Mouse (Mus musculus): Measurements from ENCODE around the gene Sp7. TPM values are rescaled to one million over a fixed set of nuclear protein-coding genes. Genes with fewer than 3 reads are reported as not detected.
"Not testable (repeated sequence)": the region's sequence is repeated elsewhere in the genome, so short reads cannot be mapped to it uniquely, and the experiment has no call there.

Sp7 gene
- polyA plus RNA-seq, 1 experiment from 2014 or later = 1.9 TPM

GRCm38 (mm10) chr15:102355134-102355870, 11.7 kb downstream of the Sp7 start:
- Histone ChIP-seq H3K27me3 (peaks cover 40% of the 10 kb centered on the region), H3K27ac (peak overlapping the region; percentile 82)
- WGBS = under 1% methylated on average over 46 of the region's 49 CpGs

GRCm38 (mm10) chr15:102353986-102354385, 13.0 kb downstream of the Sp7 start:
- H3K27ac ChIP-seq = no peak overlapping the region
- no peak for ATAC-seq (ENCODE audit: low FRiP score)
- H3K4me3 ChIP-seq = no peak overlapping the region
- no peaks in the 10 kb centered on the region for H3K9me3 ChIP-seq (replicated peaks)
- peaks cover 51% of the 10 kb centered on the region for H3K4me1 ChIP-seq
- H3K27me3 ChIP-seq = peaks cover 29% of the 10 kb centered on the region
- H3K4me2 ChIP-seq (replicated peaks) = no peak overlapping the region
- no peaks in the 10 kb centered on the region for H3K36me3 ChIP-seq
- H3K9ac ChIP-seq = no peak overlapping the region
- 88% methylated on average over 2 of the region's 2 CpGs for WGBS

More at GRCm38 (mm10) chr15:102355134-102355870, 11.7 kb downstream of the Sp7 start:
- H3K9ac ChIP-seq = peak overlapping the region; percentile 59
- H3K36me3 ChIP-seq = no peaks in the 10 kb centered on the region
- ATAC-seq (ENCODE audit: low FRiP score) = peak; percentile 66
- no peaks in the 10 kb centered on the region for H3K9me3 ChIP-seq (replicated peaks)
- H3K4me2 ChIP-seq (replicated peaks) = peak overlapping the region; percentile 64
- H3K4me1 ChIP-seq = peaks cover 47% of the 10 kb centered on the region
- peak overlapping the region; percentile 38 for H3K4me3 ChIP-seq

- Histone ChIP-seq H3K36me3 (peaks cover 4% of the 10 kb centered on the region; the same call in 1 of the 2 replicates), H3K4me1 (peaks cover 37% of the 10 kb centered on the region), H3K9ac (no peak overlapping the region), H3K4me3 (no peak overlapping the region), H3K4me2 (replicated peaks) (no peak overlapping the region), H3K9me3 (replicated peaks) (no peaks in the 10 kb centered on the region), H3K27me3 (peaks cover 11% of the 10 kb centered on the region), H3K27ac (no peak overlapping the region)
- WGBS = 64% methylated on average over 2 of the region's 2 CpGs
- no peak for ATAC-seq (ENCODE audit: low FRiP score)
These were observed 14.8 kb downstream of the Sp7 start for GRCm38 (mm10) chr15:102352177-102352576.

- peak overlapping the region; percentile 49; the same call in 1 of the 2 replicates for H3K9ac ChIP-seq
- peaks cover 1% of the 10 kb centered on the region for H3K27me3 ChIP-seq
- H3K4me1 ChIP-seq = peaks cover 24% of the 10 kb centered on the region
- peak overlapping the region; percentile 90 for H3K4me2 ChIP-seq (replicated peaks)
- peak; percentile 26; the same call in 1 of the 2 replicates for ATAC-seq (ENCODE audit: low FRiP score)
- H3K9me3 ChIP-seq (replicated peaks) = no peaks in the 10 kb centered on the region
- H3K27ac ChIP-seq = no peak overlapping the region
- peaks cover 16% of the 10 kb centered on the region for H3K36me3 ChIP-seq
- 11% methylated on average over 11 of the region's 11 CpGs for WGBS
- H3K4me3 ChIP-seq = peak overlapping the region; percentile 76
These were observed 16.1 kb downstream of the Sp7 start for GRCm38 (mm10) chr15:102350942-102351291.

GRCm38 (mm10) chr15:102350138-102350941, 16.6 kb downstream of the Sp7 start, which contains the start of gene Aaas:
Aaas (minus strand) TSS chr15:102350771.
- WGBS = under 1% methylated on average over 56 of the region's 56 CpGs
- peak; percentile 88 for ATAC-seq (ENCODE audit: low FRiP score)
- H3K9me3 ChIP-seq (replicated peaks) = no peaks in the 10 kb centered on the region
- peak within 1 kb of the TSS; percentile 81 for H3K9ac ChIP-seq
- H3K4me2 ChIP-seq (replicated peaks) = peak within 1 kb of the TSS; percentile 90
- H3K27me3 ChIP-seq = no peaks in the 10 kb centered on the region
- peaks cover 20% of the 10 kb centered on the region for H3K4me1 ChIP-seq
- peak within 1 kb of the TSS; percentile 62; the same call in 1 of the 2 replicates for H3K27ac ChIP-seq
- H3K36me3 ChIP-seq = peaks cover 22% of the 10 kb centered on the region
- peak within 1 kb of the TSS; percentile 76 for H3K4me3 ChIP-seq

- ATAC-seq (ENCODE audit: low FRiP score) = no peak
- Histone ChIP-seq H3K27me3 (no peaks in the 10 kb centered on the region), H3K9me3 (replicated peaks) (no peaks in the 10 kb centered on the region), H3K4me2 (replicated peaks) (no peak overlapping the region), H3K4me1 (peaks cover 12% of the 10 kb centered on the region), H3K9ac (no peak overlapping the region), H3K36me3 (peaks cover 38% of the 10 kb centered on the region), H3K4me3 (no peak overlapping the region), H3K27ac (no peak overlapping the region)
- 88% methylated on average over 4 of the region's 4 CpGs for WGBS
These were observed 20.5 kb downstream of the Sp7 start for GRCm38 (mm10) chr15:102346444-102346843.

- H3K4me3 ChIP-seq = no peak overlapping the region
- H3K9ac ChIP-seq = no peak overlapping the region
- H3K36me3 ChIP-seq = peaks cover 48% of the 10 kb centered on the region
- H3K9me3 ChIP-seq (replicated peaks) = no peaks in the 10 kb centered on the region
- no peak overlapping the region for H3K4me2 ChIP-seq (replicated peaks)
- no peaks in the 10 kb centered on the region for H3K4me1 ChIP-seq
- ATAC-seq (ENCODE audit: low FRiP score) = no peak
- no peak overlapping the region for H3K27ac ChIP-seq
- WGBS = 95% methylated on average over 3 of the region's 3 CpGs
- H3K27me3 ChIP-seq = no peaks in the 10 kb centered on the region
These were observed 22.5 kb downstream of the Sp7 start for GRCm38 (mm10) chr15:102344490-102344889.

GRCm38 (mm10) chr15:102341580-102341979, 25.4 kb downstream of the Sp7 start:
- Histone ChIP-seq H3K9ac (no peak overlapping the region), H3K4me3 (no peak overlapping the region), H3K4me1 (no peaks in the 10 kb centered on the region), H3K27me3 (no peaks in the 10 kb centered on the region), H3K27ac (no peak overlapping the region), H3K36me3 (peaks cover 67% of the 10 kb centered on the region), H3K9me3 (replicated peaks) (no peaks in the 10 kb centered on the region), H3K4me2 (replicated peaks) (no peak overlapping the region)
- 14% methylated on average over 1 of the region's 1 CpGs for whole genome bisulfite sequencing
- ATAC-seq (ENCODE audit: low FRiP score) = no peak

GRCm38 (mm10) chr15:102339612-102340011, 27.4 kb downstream of the Sp7 start:
- 65% methylated on average over 5 of the region's 5 CpGs for WGBS
- H3K4me1 ChIP-seq = no peaks in the 10 kb centered on the region
- no peak for ATAC-seq (ENCODE audit: low FRiP score)
- no peaks in the 10 kb centered on the region for H3K9me3 ChIP-seq (replicated peaks)
- H3K9ac ChIP-seq = no peak overlapping the region
- no peaks in the 10 kb centered on the region for H3K27me3 ChIP-seq
- peaks cover 61% of the 10 kb centered on the region for H3K36me3 ChIP-seq
- no peak overlapping the region for H3K27ac ChIP-seq
- H3K4me2 ChIP-seq (replicated peaks) = no peak overlapping the region
- H3K4me3 ChIP-seq = no peak overlapping the region

- Histone ChIP-seq H3K4me3 (no peak overlapping the region), H3K4me1 (peaks cover 10% of the 10 kb centered on the region), H3K9ac (no peak overlapping the region), H3K9me3 (replicated peaks) (no peaks in the 10 kb centered on the region), H3K27ac (no peak overlapping the region), H3K36me3 (peaks cover 69% of the 10 kb centered on the region), H3K27me3 (no peaks in the 10 kb centered on the region), H3K4me2 (replicated peaks) (no peak overlapping the region)
- 88% methylated on average over 4 of the region's 4 CpGs for WGBS
- ATAC-seq (ENCODE audit: low FRiP score) = no peak
These were observed 30.0 kb downstream of the Sp7 start for GRCm38 (mm10) chr15:102336946-102337345.

GRCm38 (mm10) chr15:102335925-102336324, 31.1 kb downstream of the Sp7 start:
- not testable (repeated sequence) for H3K4me3 ChIP-seq; ATAC-seq (ENCODE audit: low FRiP score); H3K9ac ChIP-seq; H3K27me3 ChIP-seq; H3K27ac ChIP-seq; H3K4me2 ChIP-seq (replicated peaks); H3K9me3 ChIP-seq (replicated peaks)
- peaks cover 16% of the 10 kb centered on the region for H3K4me1 ChIP-seq
- peaks cover 69% of the 10 kb centered on the region for H3K36me3 ChIP-seq
- WGBS = 94% methylated on average over 5 of the region's 5 CpGs

GRCm38 (mm10) chr15:102335254-102335653, 31.7 kb downstream of the Sp7 start:
- Histone ChIP-seq H3K27me3 (no peaks in the 10 kb centered on the region), H3K4me3 (no peak overlapping the region), H3K4me2 (replicated peaks) (no peak overlapping the region), H3K9me3 (replicated peaks) (no peaks in the 10 kb centered on the region), H3K9ac (no peak overlapping the region), H3K27ac (no peak overlapping the region), H3K4me1 (peaks cover 16% of the 10 kb centered on the region), H3K36me3 (peaks cover 70% of the 10 kb centered on the region)
- 89% methylated on average over 8 of the region's 8 CpGs for WGBS
- no peak for ATAC-seq (ENCODE audit: low FRiP score)

Measured in hindbrain, embryonic 12.5 days (tissue).